8 mouse cellular contexts compared by ENCODE assay signal in the genomic region with DNA sequence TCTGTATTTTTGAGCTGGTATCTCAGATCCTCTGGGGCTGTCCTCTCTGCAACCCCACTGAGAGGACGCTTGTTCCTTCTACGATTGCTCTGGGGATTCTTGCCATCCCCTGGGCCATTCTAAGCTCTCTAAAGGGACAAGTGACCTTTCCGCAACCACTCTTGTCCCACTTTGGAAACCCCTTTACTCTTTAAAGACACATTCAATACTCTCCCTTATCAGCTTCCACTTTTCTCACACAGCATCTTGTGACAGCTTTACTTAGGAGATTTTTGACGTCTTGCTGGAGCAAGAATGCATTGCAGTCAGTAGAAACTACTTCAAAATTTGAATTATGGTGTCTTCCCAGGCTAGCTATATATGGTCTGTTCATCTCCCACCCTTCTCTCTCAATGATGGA. TPM values are rescaled to one million over a fixed set of nuclear protein-coding genes. Genes with fewer than 3 reads are reported as not detected.
A peak's percentile ranks its signal among the peaks of the same experiment; 100 is the strongest.
DNase-seq lines count a peak whose midpoint lies in the region; ATAC-seq lines count a peak whose summit lies in the region.

A gene (minus strand): TSS at position 101 of the 400 bp plus-strand sequence.

- no peak for ATAC-seq in kidney, embryonic 16.5 days (ENCODE audit: low FRiP score, low TSS enrichment)
- no peak for ATAC-seq in intestine, embryonic 16.5 days
- no peak for ATAC-seq in midbrain, embryonic 13.5 days

- peak within 1 kb of the TSS; percentile 87 for H3K4me3 ChIP-seq in kidney, embryonic 16.5 days (ENCODE audit: low read length)
- H3K4me3 ChIP-seq in intestine, embryonic 16.5 days (ENCODE audit: low read length) = peak within 1 kb of the TSS; percentile 81
- peak within 1 kb of the TSS; percentile 84 for H3K4me3 ChIP-seq in midbrain, embryonic 13.5 days (replicated peaks)

- peaks cover 34% of the 10 kb centered on the region for H3K36me3 ChIP-seq in kidney, embryonic 16.5 days (ENCODE audit: insufficient read depth, low read length)
- peaks cover 4% of the 10 kb centered on the region; the same call in 1 of the 2 replicates for H3K36me3 ChIP-seq in intestine, embryonic 16.5 days (ENCODE audit: control insufficient read depth, insufficient read depth, low read length)
- peaks cover 32% of the 10 kb centered on the region for H3K36me3 ChIP-seq in midbrain, embryonic 13.5 days

- H3K9me3 ChIP-seq in kidney, embryonic 16.5 days (ENCODE audit: low read length) = no peaks in the 10 kb centered on the region
- no peaks in the 10 kb centered on the region for H3K9me3 ChIP-seq in intestine, embryonic 16.5 days (ENCODE audit: control insufficient read depth, low read length)
- H3K9me3 ChIP-seq in midbrain, embryonic 13.5 days = no peaks in the 10 kb centered on the region

- H3K27me3 ChIP-seq in kidney, embryonic 16.5 days (ENCODE audit: insufficient read depth, low read length) = no peaks in the 10 kb centered on the region
- H3K27me3 ChIP-seq in intestine, embryonic 16.5 days (replicated peaks; ENCODE audit: control insufficient read depth, insufficient read depth, low read length) = no peaks in the 10 kb centered on the region
- no peaks in the 10 kb centered on the region for H3K27me3 ChIP-seq in midbrain, embryonic 13.5 days

- WGBS in kidney, embryonic 16.5 days = 71% methylated on average over 4 of the region's 4 CpGs
- 75% methylated on average over 4 of the region's 4 CpGs for WGBS in intestine, embryonic 16.5 days
- 86% methylated on average over 4 of the region's 4 CpGs for WGBS in midbrain, embryonic 13.5 days

- H3K4me2 ChIP-seq in kidney, embryonic 16.5 days (replicated peaks; ENCODE audit: low read depth, low read length) = peak within 1 kb of the TSS; percentile 73
- peak within 1 kb of the TSS; percentile 92 for H3K4me2 ChIP-seq in intestine, embryonic 16.5 days (ENCODE audit: low read depth, low read length)
- H3K4me2 ChIP-seq in midbrain, embryonic 13.5 days (replicated peaks) = peak within 1 kb of the TSS; percentile 97

- H3K27ac ChIP-seq in kidney, embryonic 16.5 days (ENCODE audit: low read length) = peak within 1 kb of the TSS; percentile 87
- H3K27ac ChIP-seq in intestine, embryonic 16.5 days (ENCODE audit: low read length) = peak within 1 kb of the TSS; percentile 83
- H3K27ac ChIP-seq in midbrain, embryonic 13.5 days = peak within 1 kb of the TSS; percentile 88

- H3K4me1 ChIP-seq in kidney, embryonic 16.5 days (ENCODE audit: insufficient read depth, low read length) = peaks cover 17% of the 10 kb centered on the region
- H3K4me1 ChIP-seq in intestine, embryonic 16.5 days (ENCODE audit: control insufficient read depth, insufficient read depth, low read length) = peaks cover 15% of the 10 kb centered on the region
- peaks cover 29% of the 10 kb centered on the region for H3K4me1 ChIP-seq in midbrain, embryonic 13.5 days (replicated peaks)

- intact Hi-C loops in gastrocnemius, postnatal 14 days (cut with DNase I; ENCODE audit: low total_unique reads) = no loop called here

- peak within 1 kb of the TSS; percentile 87 for H3K9ac ChIP-seq in kidney, embryonic 16.5 days (replicated peaks; ENCODE audit: low read length)
- H3K9ac ChIP-seq in intestine, embryonic 16.5 days (ENCODE audit: low read depth, low read length) = peak within 1 kb of the TSS; percentile 83
- peak within 1 kb of the TSS; percentile 79 for H3K9ac ChIP-seq in midbrain, embryonic 13.5 days (replicated peaks)

- DNase-seq in kidney, adult 18-20 months = no peak
- no peak for DNase-seq in adrenal gland, adult 8-10 months
- DNase-seq in gastrocnemius, postnatal 14 days = no peak
- DNase-seq in adipocyte (ENCODE audit: low spot score) = no peak
- no peak for DNase-seq in testis, postnatal 10 days (ENCODE audit: low spot score)

RNA-seq across cellular contexts. Expression of the gene that starts here (rescaled TPM):
- polyA plus RNA-seq in kidney, embryonic 16.5 days (2015; fragmentation: Nextera tagmentation; extraction: Ambion mirVana) = 119 and 124 TPM in 2 replicates
- 100 to 1,000 TPM; 106 to 112 (median 108) TPM for total RNA-seq in adrenal gland, adult 8-10 months (2022)
- total RNA-seq in gastrocnemius, postnatal 14 days (2021) = 10 to 100 TPM; 24.3 to 27.0 TPM
- 74.4 and 76.8 TPM in 2 replicates for polyA plus RNA-seq in intestine, embryonic 16.5 days (2015; fragmentation: Nextera tagmentation; extraction: Ambion mirVana)
- 352 and 380 TPM in 2 replicates for polyA plus RNA-seq in midbrain, embryonic 13.5 days (2015; fragmentation: Nextera tagmentation; extraction: Ambion mirVana)
